Mouse (Mus musculus): Measurements from ENCODE around the gene Bcl7a. TPM values are rescaled to one million over a fixed set of nuclear protein-coding genes. Genes with fewer than 3 reads are reported as not detected.

Gene Bcl7a
- total and polyA plus RNA-seq, 3 experiments, result 2.3 to 7.2 (median 4.3) TPM

Other genes starting within 250 kb of the Bcl7a start
- gene Rhof, start 211.1 kb upstream of the Bcl7a start, total RNA-seq (2012; rRNA removed), result 46.5 and 56.9 TPM in 2 replicates
- gene Rhof, start 211.1 kb upstream of the Bcl7a start, total RNA-seq (2014; rRNA removed), result 32.6 and 33.6 TPM in 2 replicates
- 38.2 and 45.4 TPM in 2 replicates for gene Rhof, start 211.1 kb upstream of the Bcl7a start, polyA plus RNA-seq (2012; ENCODE audit: insufficient read length, low read depth)
- gene Setd1b, start 201.6 kb upstream of the Bcl7a start, total RNA-seq (2012; rRNA removed), result 2.3 and 2.6 TPM in 2 replicates
- 0.50 and 0.70 TPM in 2 replicates for gene Setd1b, start 201.6 kb upstream of the Bcl7a start, total RNA-seq (2014; rRNA removed)
- gene Setd1b, start 201.6 kb upstream of the Bcl7a start, polyA plus RNA-seq (2012; ENCODE audit: insufficient read length, low read depth), result 8.0 and 9.1 TPM in 2 replicates
- gene Psmd9, start 174.4 kb upstream of the Bcl7a start, total RNA-seq (2012; rRNA removed), result 35.5 and 37.9 TPM in 2 replicates
- 28.6 and 30.8 TPM in 2 replicates for gene Psmd9, start 174.4 kb upstream of the Bcl7a start, total RNA-seq (2014; rRNA removed)
- 38.0 and 46.2 TPM in 2 replicates for gene Psmd9, start 174.4 kb upstream of the Bcl7a start, polyA plus RNA-seq (2012; ENCODE audit: insufficient read length, low read depth)
- gene Hpd, start 161.1 kb upstream of the Bcl7a start, total RNA-seq (2012; rRNA removed), result not detected in 2 replicates
- 0.20 TPM in 1 of 2 replicates, not detected in the other for gene Hpd, start 161.1 kb upstream of the Bcl7a start, total RNA-seq (2014; rRNA removed)
- gene Hpd, start 161.1 kb upstream of the Bcl7a start, polyA plus RNA-seq (2012; ENCODE audit: insufficient read length, low read depth), result not detected in 2 replicates
- gene Wdr66, start 91.7 kb upstream of the Bcl7a start, total RNA-seq (2012; rRNA removed), result 0.13 and 0.21 TPM in 2 replicates
- gene Wdr66, start 91.7 kb upstream of the Bcl7a start, total RNA-seq (2014; rRNA removed), result 0.21 TPM in 1 of 2 replicates, not detected in the other
- gene Wdr66, start 91.7 kb upstream of the Bcl7a start, polyA plus RNA-seq (2012; ENCODE audit: insufficient read length, low read depth), result 0.34 and 0.55 TPM in 2 replicates
- 5.8 and 7.4 TPM in 2 replicates for gene Mlxip, start 51.0 kb downstream of the Bcl7a start, total RNA-seq (2012; rRNA removed)
- 4.3 and 4.4 TPM in 2 replicates for gene Mlxip, start 51.0 kb downstream of the Bcl7a start, total RNA-seq (2014; rRNA removed)
- gene Mlxip, start 51.0 kb downstream of the Bcl7a start, polyA plus RNA-seq (2012; ENCODE audit: insufficient read length, low read depth), result 15.4 and 17.9 TPM in 2 replicates
- gene Lrrc43, start 145.5 kb downstream of the Bcl7a start, total RNA-seq (2012; rRNA removed), result not detected in 2 replicates
- gene Lrrc43, start 145.5 kb downstream of the Bcl7a start, total RNA-seq (2014; rRNA removed), result not detected in 2 replicates
- gene Lrrc43, start 145.5 kb downstream of the Bcl7a start, polyA plus RNA-seq (2012; ENCODE audit: insufficient read length, low read depth), result not detected in 2 replicates
- gene Il31, start 145.7 kb downstream of the Bcl7a start, total RNA-seq (2012; rRNA removed), result not detected in 2 replicates
- gene Il31, start 145.7 kb downstream of the Bcl7a start, total RNA-seq (2014; rRNA removed), result not detected in 2 replicates
- gene Il31, start 145.7 kb downstream of the Bcl7a start, polyA plus RNA-seq (2012; ENCODE audit: insufficient read length, low read depth), result not detected in 2 replicates
- 0.17 and 0.30 TPM in 2 replicates for gene B3gnt4, start 166.6 kb downstream of the Bcl7a start, total RNA-seq (2012; rRNA removed)
- gene B3gnt4, start 166.6 kb downstream of the Bcl7a start, total RNA-seq (2014; rRNA removed), result not detected in 2 replicates
- not detected in 2 replicates for gene B3gnt4, start 166.6 kb downstream of the Bcl7a start, polyA plus RNA-seq (2012; ENCODE audit: insufficient read length, low read depth)
- gene Diablo, start 180.3 kb downstream of the Bcl7a start, total RNA-seq (2012; rRNA removed), result 37.7 and 41.8 TPM in 2 replicates
- gene Diablo, start 180.3 kb downstream of the Bcl7a start, total RNA-seq (2014; rRNA removed), result 68.0 and 75.2 TPM in 2 replicates
- gene Diablo, start 180.3 kb downstream of the Bcl7a start, polyA plus RNA-seq (2012; ENCODE audit: insufficient read length, low read depth), result 58.7 and 63.2 TPM in 2 replicates
- gene Gm49027, start 181.7 kb downstream of the Bcl7a start, total RNA-seq (2012; rRNA removed), result 0.38 and 0.63 TPM in 2 replicates
- gene Gm49027, start 181.7 kb downstream of the Bcl7a start, total RNA-seq (2014; rRNA removed), result not detected in 2 replicates
- gene Gm49027, start 181.7 kb downstream of the Bcl7a start, polyA plus RNA-seq (2012; ENCODE audit: insufficient read length, low read depth), result not detected in 2 replicates
- 21.0 and 24.8 TPM in 2 replicates for gene Vps33a, start 229.2 kb downstream of the Bcl7a start, total RNA-seq (2012; rRNA removed)
- gene Vps33a, start 229.2 kb downstream of the Bcl7a start, total RNA-seq (2014; rRNA removed), result 17.0 and 17.1 TPM in 2 replicates
- gene Vps33a, start 229.2 kb downstream of the Bcl7a start, polyA plus RNA-seq (2012; ENCODE audit: insufficient read length, low read depth), result 27.8 and 30.6 TPM in 2 replicates